Mouse (Mus musculus): ENCODE measurements around the gene Ncbp3. TPM values are rescaled to one million over a fixed set of nuclear protein-coding genes. Genes with fewer than 3 reads are reported as not detected.
A peak's percentile ranks its signal among the peaks of the same experiment; 100 is the strongest.

The Ncbp3 gene
- polyA plus RNA-seq, 3 experiments from 2014 or later: 12.6 to 21.1 (median 19.4) TPM

GRCm38 (mm10) chr11:73137591-73138501 is 90.3 kb downstream of the Ncbp3 start, which contains the start of gene Haspin:
Haspin (minus strand) TSS chr11:73138294.
- peak; percentile 94 for ATAC-seq

Other genes with a start within 250 kb of the Ncbp3 start
- 100 to 1,000 TPM in 1 of 3 experiments, 10 to 100 TPM in 2; 61.5 to 121 (median 72.5) TPM for gene Atp2a3, start 86.6 kb upstream of the Ncbp3 start, polyA plus RNA-seq (2017; shearing (Covaris generic))
- gene P2rx1, start 48.7 kb upstream of the Ncbp3 start, polyA plus RNA-seq (2017; shearing (Covaris generic)): not detected
- 1 to 10 TPM in 2 of 3 experiments, under 1 TPM in 1; 0.92 to 3.2 (median 3.0) TPM for gene Camkk1, start 28.8 kb upstream of the Ncbp3 start, polyA plus RNA-seq (2017; shearing (Covaris generic))
- gene Itgae, start 42.8 kb downstream of the Ncbp3 start, polyA plus RNA-seq (2017; shearing (Covaris generic)): 100 to 1,000 TPM in 2 of 3 experiments, 10 to 100 TPM in 1; 30.7 to 110 (median 101) TPM
- gene Haspin, start 90.5 kb downstream of the Ncbp3 start, polyA plus RNA-seq (2017; shearing (Covaris generic)): 10 to 100 TPM in 1 of 3 experiments, 1 to 10 TPM in 2; 6.7 to 11.1 (median 8.1) TPM
- gene P2rx5, start 112.6 kb downstream of the Ncbp3 start, polyA plus RNA-seq (2017; shearing (Covaris generic)): under 1 TPM in 2 of 3 experiments, not detected in 1; 0.23 to 0.24 TPM
- 10 to 100 TPM; 43.7 to 57.0 (median 49.4) TPM for gene Emc6, start 129.3 kb downstream of the Ncbp3 start, polyA plus RNA-seq (2017; shearing (Covaris generic))
- gene Tax1bp3, start 129.3 kb downstream of the Ncbp3 start, polyA plus RNA-seq (2017; shearing (Covaris generic)): 10 to 100 TPM; 20.9 to 43.7 (median 25.2) TPM
- gene Ctns, start 151.3 kb downstream of the Ncbp3 start, polyA plus RNA-seq (2017; shearing (Covaris generic)): 10 to 100 TPM in 2 of 3 experiments, 1 to 10 TPM in 1; 7.4 to 11.4 (median 11.3) TPM
- 1 to 10 TPM; 1.7 to 3.3 (median 2.7) TPM for gene Shpk, start 151.7 kb downstream of the Ncbp3 start, polyA plus RNA-seq (2017; shearing (Covaris generic))
- not detected for gene Trpv1, start 186.5 kb downstream of the Ncbp3 start, polyA plus RNA-seq (2017; shearing (Covaris generic))
- not detected for gene Trpv3, start 219.6 kb downstream of the Ncbp3 start, polyA plus RNA-seq (2017; shearing (Covaris generic))

All from inflammation-experienced regulatory T-cells, adult 6 months (primary cell).